Mouse (Mus musculus) fibroblast of lung, adult 2 months (primary cell): Measurements from ENCODE around the gene Sik3.
"Not testable (repeated sequence)": the region's sequence is repeated elsewhere in the genome, so short reads cannot be mapped to it uniquely, and the experiment has no call there.

Experiments
- DNase-seq: peaks from one replicate; pipeline ENCODE4 v3.0.0-alpha.2; 2011; ENCODE audit warnings: low read depth

Gene Sik3

DNA sequence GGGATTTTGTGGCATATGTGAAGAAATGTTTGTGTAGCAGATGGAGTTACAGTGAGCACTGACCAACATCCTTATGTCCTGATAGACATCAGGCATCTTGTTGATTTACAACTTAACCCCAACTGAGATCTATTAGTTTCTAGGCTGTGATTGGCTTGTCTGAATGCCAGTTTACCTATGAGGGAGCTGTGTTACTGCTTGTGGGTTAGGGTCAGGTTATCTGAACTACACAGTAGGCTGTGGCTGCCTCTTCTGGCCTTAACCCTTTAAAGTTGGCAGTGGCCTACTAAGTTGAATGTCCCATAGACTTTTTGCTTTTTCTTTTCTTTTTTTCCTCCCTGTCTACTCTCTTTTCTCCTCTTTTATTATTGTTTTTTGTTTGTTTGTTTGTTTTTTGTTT is 98.7 kb downstream of the Sik3 start:
- DNase-seq = no peak

DNA sequence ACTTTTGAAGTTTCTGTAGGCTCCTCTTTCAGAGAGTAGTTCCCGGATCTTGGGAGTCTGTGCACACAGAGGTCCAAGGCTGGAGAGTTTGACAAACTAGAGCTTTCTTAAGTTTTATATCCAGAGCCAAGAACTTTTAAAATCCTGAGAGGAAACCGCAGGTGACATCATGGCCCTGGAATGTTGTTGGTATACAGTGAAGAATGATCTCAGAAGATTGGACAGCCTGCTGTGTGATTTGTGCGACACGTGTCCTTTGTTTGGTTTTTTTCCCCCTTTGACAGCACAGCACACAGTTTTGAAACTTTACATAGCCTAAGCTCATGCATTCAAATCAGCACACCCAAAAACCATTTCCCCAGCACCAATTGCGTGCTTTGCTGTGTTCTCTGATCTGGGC is 99.6 kb downstream of the Sik3 start:
- peak; percentile 78 for DNase-seq

GRCm38 (mm10) chr9:46118844-46119385 is 106.3 kb downstream of the Sik3 start:
- DNase-seq = no peak

- DNase-seq = peak; percentile 87
Measured at GRCm38 (mm10) chr9:46119943-46120441, 107.4 kb downstream of the Sik3 start.

DNA sequence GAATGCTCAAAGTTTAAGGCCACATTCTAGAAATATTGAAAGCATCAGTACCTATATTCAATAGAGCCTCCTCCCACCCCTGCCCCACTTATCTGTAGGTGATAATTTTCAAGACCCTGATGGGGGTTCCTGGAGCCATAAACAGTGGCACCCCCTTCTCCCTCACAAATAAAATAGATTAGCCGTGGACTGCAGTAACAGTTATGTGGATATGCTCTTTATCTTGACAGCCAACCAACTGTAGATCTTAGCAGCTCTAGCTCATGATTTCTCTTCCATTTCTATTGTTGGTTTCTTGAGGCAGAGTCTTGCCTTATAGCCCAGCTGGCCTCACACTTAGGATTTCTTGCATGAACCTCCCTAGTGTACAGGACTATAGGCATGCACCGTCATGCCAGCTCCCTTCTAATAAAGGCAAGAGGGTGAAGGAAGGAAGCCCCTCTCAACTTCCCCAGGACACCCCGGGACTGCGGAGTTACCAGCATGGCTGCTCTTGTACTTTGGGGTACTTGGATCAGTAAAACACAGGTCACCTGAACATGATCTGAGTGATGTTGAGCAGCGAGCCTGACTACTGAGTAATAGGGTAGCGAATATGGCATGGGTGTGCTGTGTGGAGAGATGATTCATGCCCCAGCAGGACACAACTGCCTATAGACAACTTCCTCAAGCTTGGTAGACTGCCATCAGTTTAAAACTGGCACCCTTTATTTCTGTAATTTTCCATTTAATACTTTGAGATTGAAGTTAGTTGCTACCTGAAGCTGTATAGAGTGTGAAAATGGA is 108.0 kb downstream of the Sik3 start:
- DNase-seq = no peak

- DNase-seq = no peak
Measured at GRCm38 (mm10) chr9:46121486-46121885, 108.9 kb downstream of the Sik3 start.

DNA sequence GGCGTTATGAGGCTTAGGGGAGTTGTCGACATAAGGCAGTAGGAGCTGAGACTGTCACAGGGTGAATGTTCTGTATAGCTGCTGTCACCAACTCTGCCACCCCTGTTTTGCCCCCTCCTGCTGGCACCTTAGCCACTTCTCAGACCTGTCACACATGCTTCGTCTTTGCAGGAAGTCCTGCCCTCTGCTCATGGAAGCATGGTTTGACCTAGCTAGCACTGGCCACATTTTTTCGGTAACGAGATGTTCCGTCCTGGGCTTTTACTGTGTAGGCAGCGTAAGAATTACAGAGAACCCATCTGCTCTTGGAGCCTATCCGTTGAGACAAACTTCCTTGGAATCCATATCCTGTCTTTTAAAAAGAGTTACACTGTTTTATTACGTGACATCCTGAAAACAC is 110.1 kb downstream of the Sik3 start:
- DNase-seq = no peak

- DNase-seq = no peak
Measured at GRCm38 (mm10) chr9:46126295-46126694, 113.7 kb downstream of the Sik3 start.

GRCm38 (mm10) chr9:46127326-46127725 is 114.7 kb downstream of the Sik3 start:
- DNase-seq = no peak

DNA sequence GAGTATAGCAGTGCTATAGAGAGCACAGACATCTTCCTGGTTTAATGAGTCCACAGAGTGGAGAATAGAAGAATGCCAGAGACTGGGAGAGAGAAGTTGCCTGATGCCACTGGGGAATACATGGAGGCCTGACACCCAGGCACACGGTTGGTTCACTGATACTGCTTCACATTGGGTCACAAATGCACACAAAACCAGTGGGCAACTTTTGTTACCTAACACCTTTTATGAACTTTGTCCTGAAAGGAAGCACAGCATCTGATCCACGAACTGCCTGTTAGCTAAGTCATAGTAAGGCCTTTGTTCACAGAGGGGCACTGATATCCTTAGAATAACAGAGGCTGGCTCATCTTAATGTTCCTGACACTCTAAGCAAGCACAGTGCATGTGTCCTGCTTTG is 116.6 kb downstream of the Sik3 start:
- DNase-seq = no peak

DNA sequence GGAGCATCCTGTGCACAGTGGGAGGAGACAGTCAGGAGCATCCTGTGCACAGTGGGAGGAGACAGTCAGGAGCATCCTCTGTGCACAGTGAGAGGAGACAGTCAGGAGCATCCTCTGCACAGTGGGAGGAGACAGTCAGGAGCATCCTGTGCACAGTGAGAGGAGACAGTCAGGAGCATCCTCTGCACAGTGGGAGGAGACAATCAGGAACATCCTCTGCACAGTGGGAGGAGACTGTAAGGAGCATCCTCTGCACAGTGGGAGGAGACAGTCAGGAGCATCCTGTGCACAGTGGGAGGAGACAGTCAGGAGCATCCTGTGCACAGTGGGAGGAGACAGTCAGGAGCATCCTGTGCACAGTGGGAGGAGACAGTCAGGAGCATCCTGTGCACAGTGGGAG is 120.2 kb downstream of the Sik3 start:
- not testable (repeated sequence) for DNase-seq

GRCm38 (mm10) chr9:46138831-46139230 is 126.2 kb downstream of the Sik3 start:
- DNase-seq = no peak

- DNase-seq = no peak
Measured at GRCm38 (mm10) chr9:46140811-46141210, 128.2 kb downstream of the Sik3 start.

GRCm38 (mm10) chr9:46142031-46142430 is 129.4 kb downstream of the Sik3 start:
- DNase-seq = no peak

DNA sequence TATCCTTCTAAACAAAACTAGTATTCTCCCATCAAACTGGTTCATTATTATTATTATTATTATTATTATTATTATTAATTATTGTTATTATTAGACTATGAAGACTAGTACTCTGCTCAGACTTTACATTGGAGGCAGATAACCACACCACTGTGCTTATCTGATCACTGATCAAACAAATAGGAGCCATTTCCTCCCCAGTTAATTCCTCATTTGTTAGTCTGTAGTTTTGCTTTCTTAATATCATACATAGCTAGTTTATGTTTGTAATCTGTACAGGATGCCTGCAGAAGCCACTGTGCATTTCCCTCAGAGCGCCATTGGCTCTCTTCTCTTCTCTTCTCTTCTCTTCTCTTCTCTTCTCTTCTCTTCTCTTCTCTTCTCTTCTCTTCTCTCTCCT is 129.9 kb downstream of the Sik3 start:
- DNase-seq = no peak

GRCm38 (mm10) chr9:46144976-46145375 is 132.4 kb downstream of the Sik3 start:
- DNase-seq = no peak

- no peak for DNase-seq
Measured at GRCm38 (mm10) chr9:46146437-46146836, 133.8 kb downstream of the Sik3 start.

GRCm38 (mm10) chr9:46148723-46149122 is 136.1 kb downstream of the Sik3 start:
- DNase-seq = no peak

GRCm38 (mm10) chr9:46149392-46149791 is 136.8 kb downstream of the Sik3 start:
- no peak for DNase-seq

GRCm38 (mm10) chr9:46150116-46150515 is 137.5 kb downstream of the Sik3 start:
- DNase-seq = no peak

DNA sequence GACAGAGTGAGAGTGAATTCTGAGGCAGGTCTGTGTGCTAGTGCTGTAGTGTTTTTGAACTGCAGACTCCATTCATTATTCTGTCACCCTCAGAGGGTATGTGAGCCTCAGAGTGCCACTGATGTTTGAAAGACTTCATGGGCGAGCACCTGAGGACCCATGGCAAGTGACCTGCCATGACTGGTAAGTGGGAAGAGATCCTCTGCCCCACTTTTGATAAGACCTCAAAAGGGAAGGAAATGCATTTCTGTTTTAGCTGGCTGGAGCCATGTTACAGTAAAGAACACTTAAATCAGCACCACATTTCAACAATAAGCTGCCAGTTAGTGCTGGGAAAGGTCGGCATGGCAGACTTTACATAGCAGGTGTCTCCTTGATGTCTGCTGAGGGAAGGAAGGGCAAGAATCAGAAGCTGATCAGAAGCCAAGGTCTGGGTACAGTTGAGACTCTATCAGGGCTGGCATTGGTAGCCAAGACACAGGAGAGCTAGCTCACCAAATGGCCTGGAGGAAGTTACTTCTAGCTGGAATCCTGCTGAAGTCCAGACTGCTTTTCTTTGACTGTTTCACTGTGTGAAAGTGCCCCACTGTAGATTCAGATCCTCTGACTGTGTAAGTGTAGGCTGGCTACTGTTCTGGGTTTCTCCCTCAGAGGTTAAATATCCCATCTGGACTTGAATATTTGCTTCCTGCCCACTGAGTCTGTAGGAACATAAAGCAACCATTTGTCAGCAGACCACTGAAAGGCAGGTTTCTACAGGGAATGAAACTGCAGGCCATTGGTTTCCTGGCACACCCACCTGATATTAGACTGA is 138.5 kb downstream of the Sik3 start:
- no peak for DNase-seq

DNA sequence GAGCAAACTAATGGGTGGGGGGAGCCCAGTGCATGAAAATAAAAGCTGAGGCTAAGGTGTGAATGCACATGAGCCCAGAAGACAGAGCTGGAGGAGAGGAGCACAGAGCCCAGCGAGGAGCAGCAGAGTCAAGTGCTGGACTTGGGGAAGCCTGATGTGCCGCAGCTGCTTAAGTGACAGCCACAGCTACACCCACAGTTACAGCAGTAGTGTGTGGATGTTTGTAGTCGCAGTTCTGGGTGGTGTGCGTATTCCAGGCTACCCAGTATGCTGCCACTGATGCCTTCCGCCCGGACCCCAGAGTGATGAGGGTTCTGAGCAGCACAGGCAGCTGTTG is 139.1 kb downstream of the Sik3 start:
- no peak for DNase-seq
